Mouse (Mus musculus): ENCODE measurements around the gene Il12rb1.

DNA sequence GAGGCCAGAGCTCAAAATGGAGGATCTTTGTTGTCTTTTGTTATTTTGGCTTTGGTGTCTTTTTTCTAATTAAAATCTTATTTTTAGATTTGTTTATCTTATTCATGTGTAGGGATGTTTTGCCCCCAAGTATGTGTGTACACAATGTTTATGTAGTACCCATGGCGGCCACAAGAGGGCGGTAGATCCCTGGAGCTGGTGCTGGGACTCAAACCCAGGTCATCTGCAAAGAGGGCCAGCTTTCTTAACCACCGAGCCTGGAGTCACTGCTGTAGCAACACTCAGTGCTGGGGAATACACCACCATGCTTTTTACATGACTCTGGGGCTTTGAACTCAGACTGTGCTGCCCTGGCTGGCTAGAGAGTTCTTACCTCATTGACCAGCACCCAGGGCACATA lies 44.9 kb upstream of the Il12rb1 start:
- TF ChIP-seq POLR2A (IDR thresholded peaks at IDR 0.05; ENCODE audit: borderline replicate concordance, low read depth, low read length) (no peak), CTCF (IDR thresholded peaks at IDR 0.05; ENCODE audit: low read depth, low read length) (peak; percentile 79)
